Mouse (Mus musculus) skeletal muscle tissue, adult 2 months (tissue): Measurements from ENCODE around the gene Atp5g2.
"Not testable (repeated sequence)": the region's sequence is repeated elsewhere in the genome, so short reads cannot be mapped to it uniquely, and the experiment has no call there.

Experiments used
- DNase-seq: peaks from one replicate; pipeline ENCODE4 v3.0.0-alpha.2; 2012; ENCODE audit warnings: low read depth, low spot score

Atp5g2 gene

GRCm38 (mm10) chr15:102669571-102669970 lies 2.6 kb downstream of the Atp5g2 start:
- DNase-seq = no peak

- DNase-seq = peak; percentile 54
Measured at GRCm38 (mm10) chr15:102665494-102665893, 6.7 kb downstream of the Atp5g2 start.

- DNase-seq = no peak
Measured at GRCm38 (mm10) chr15:102663825-102664224, 8.3 kb downstream of the Atp5g2 start.

GRCm38 (mm10) chr15:102662601-102663000 lies 9.6 kb downstream of the Atp5g2 start:
- DNase-seq = not testable (repeated sequence)

- DNase-seq = peak; percentile 70
Measured at GRCm38 (mm10) chr15:102657926-102658381, 14.2 kb downstream of the Atp5g2 start.

- DNase-seq = no peak
Measured at GRCm38 (mm10) chr15:102656658-102657057, 15.5 kb downstream of the Atp5g2 start.

- DNase-seq = not testable (repeated sequence)
Measured at GRCm38 (mm10) chr15:102651928-102652660, 20.1 kb downstream of the Atp5g2 start.

- DNase-seq = peak; percentile 58
Measured at GRCm38 (mm10) chr15:102651107-102651506, 21.0 kb downstream of the Atp5g2 start.

GRCm38 (mm10) chr15:102635817-102636216 lies 36.3 kb downstream of the Atp5g2 start:
- no peak for DNase-seq

GRCm38 (mm10) chr15:102634684-102635083 lies 37.5 kb downstream of the Atp5g2 start:
- no peak for DNase-seq

- DNase-seq = no peak
Measured at GRCm38 (mm10) chr15:102625687-102626055, 46.5 kb downstream of the Atp5g2 start.

GRCm38 (mm10) chr15:102624970-102625686 lies 47.0 kb downstream of the Atp5g2 start, which contains the start of the genes Gm28047 and Atf7:
TSS of gene Gm28047 (minus strand) at chr15:102625067.
TSS of gene Atf7 (minus strand) at chr15:102625464.
- DNase-seq = peak; percentile 99

GRCm38 (mm10) chr15:102624291-102624969 lies 47.7 kb downstream of the Atp5g2 start:
- DNase-seq = peak; percentile 17

- DNase-seq = no peak
Measured at GRCm38 (mm10) chr15:102623121-102623520, 49.0 kb downstream of the Atp5g2 start.

GRCm38 (mm10) chr15:102622536-102622935 lies 49.6 kb downstream of the Atp5g2 start:
- DNase-seq = no peak

GRCm38 (mm10) chr15:102620765-102621164 lies 51.4 kb downstream of the Atp5g2 start:
- DNase-seq = no peak

GRCm38 (mm10) chr15:102619486-102619885 lies 52.7 kb downstream of the Atp5g2 start:
- no peak for DNase-seq

GRCm38 (mm10) chr15:102617654-102618053 lies 54.5 kb downstream of the Atp5g2 start:
- no peak for DNase-seq

- no peak for DNase-seq
Measured at GRCm38 (mm10) chr15:102616174-102616573, 56.0 kb downstream of the Atp5g2 start.

GRCm38 (mm10) chr15:102614224-102614623 lies 57.9 kb downstream of the Atp5g2 start:
- no peak for DNase-seq

GRCm38 (mm10) chr15:102612966-102613365 lies 59.2 kb downstream of the Atp5g2 start:
- DNase-seq = no peak
